Comparison of ENCODE assay signal across 27 mouse cellular contexts in the genomic region with DNA sequence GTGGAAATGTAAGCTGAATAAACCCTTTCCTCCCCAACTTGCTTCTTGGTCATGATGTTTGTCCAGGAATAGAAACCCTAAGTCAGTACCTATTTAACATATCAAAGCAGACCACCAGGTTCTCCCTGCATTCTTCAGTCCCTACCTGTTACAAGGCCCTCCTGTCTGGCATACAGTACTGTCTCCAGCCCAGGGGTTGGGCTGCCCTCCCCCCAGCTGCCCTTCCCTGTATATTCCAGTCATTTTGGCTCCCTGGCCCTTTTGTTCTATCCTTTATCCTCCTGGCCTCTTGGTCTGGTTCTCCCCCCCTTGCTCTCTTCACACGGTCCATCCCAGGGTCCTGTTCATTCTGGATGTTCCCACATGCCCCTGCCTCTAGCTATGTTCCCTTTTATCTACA. TPM values are rescaled to one million over a fixed set of nuclear protein-coding genes. Genes with fewer than 3 reads are reported as not detected.
"Had no signal": no experiment of that assay in that cellular context is flagged by ENCODE, and none has a peak within 500 bp of the region (broad histone marks: within the 10 kb centered on the region; RNA-seq: fewer than 3 reads in every experiment).

No protein-coding gene starts in this region.

- H3K9me3 ChIP-seq: heart, embryonic 15.5 days; hindbrain, embryonic 10.5 days; hindbrain, embryonic 12.5 days; limb, embryonic 15.5 days had no signal

- H3K36me3 ChIP-seq: heart, embryonic 13.5 days; heart, embryonic 15.5 days; hindbrain, embryonic 10.5 days; hindbrain, embryonic 12.5 days; kidney, embryonic 15.5 days; limb, embryonic 13.5 days; limb, embryonic 15.5 days had no signal

- H3K27ac ChIP-seq: gastrocnemius, adult 2 months; heart, adult 2 months; heart, embryonic 13.5 days; heart, embryonic 15.5 days; hindbrain, embryonic 10.5 days; hindbrain, embryonic 12.5 days; hindbrain, embryonic 14.5 days; kidney, embryonic 15.5 days; kidney, postnatal 0 days; limb, embryonic 13.5 days; limb, embryonic 15.5 days; liver, embryonic 14.5 days had no signal

- H3K4me3 ChIP-seq: gastrocnemius, adult 2 months; heart, adult 2 months; heart, embryonic 13.5 days; heart, embryonic 15.5 days; hindbrain, embryonic 10.5 days; hindbrain, embryonic 12.5 days; kidney, embryonic 15.5 days; limb, embryonic 13.5 days; limb, embryonic 15.5 days had no signal

- H3K9ac ChIP-seq: heart, embryonic 13.5 days; heart, embryonic 15.5 days; hindbrain, embryonic 12.5 days; hindbrain, embryonic 14.5 days; kidney, embryonic 15.5 days; limb, embryonic 13.5 days; limb, embryonic 15.5 days; liver, embryonic 14.5 days had no signal

- DNase-seq: gastrocnemius, adult 2 months; gastrocnemius, postnatal 10 days; gastrocnemius, postnatal 25 days; heart, adult 2 months; heart, postnatal 14 days; heart, postnatal 4 days; kidney, adult 11 months; kidney, adult 2 months; kidney, adult 9 months; kidney, postnatal 14 days; kidney, postnatal 36 days; layer of hippocampus, adult 9-11 months; layer of hippocampus, postnatal 36 days; left cerebral cortex, postnatal 4 days had no signal

- H3K27me3 ChIP-seq: heart, embryonic 13.5 days; heart, embryonic 15.5 days; hindbrain, embryonic 12.5 days; kidney, embryonic 15.5 days had no signal

- H3K4me2 ChIP-seq: heart, embryonic 11.5 days; heart, embryonic 13.5 days; heart, embryonic 15.5 days; hindbrain, embryonic 12.5 days; hindbrain, embryonic 14.5 days; kidney, embryonic 15.5 days; limb, embryonic 13.5 days; limb, embryonic 15.5 days had no signal

- ATAC-seq: hindbrain, embryonic 16.5 days; intestine, embryonic 16.5 days had no signal

RNA-seq across cellular contexts. Expression of a gene that starts 30.6 kb away (rescaled TPM):
- polyA plus RNA-seq: heart, adult 2 months had no signal
